Mouse (Mus musculus): Measurements from ENCODE around the gene Cbl. TPM values are rescaled to one million over a fixed set of nuclear protein-coding genes. Genes with fewer than 3 reads are reported as not detected.

Gene Cbl
- polyA plus RNA-seq, 1 experiment from 2014 or later = 16.4 TPM

GRCm38 (mm10) chr9:44238501-44239190 is 4.8 kb upstream of the Cbl start:
- H3K4me2 ChIP-seq (ENCODE audit: low read depth, low read length) = no peak overlapping the region
- DNase-seq (ENCODE audit: low spot score) (no peak), ATAC-seq (replicated peaks; ENCODE audit: insufficient number of reproducible peaks, low FRiP score, low TSS enrichment, low read depth) (no peak)
- WGBS = 78% methylated on average over 17 of the region's 17 CpGs
- no peak overlapping the region for H3K4me3 ChIP-seq (ENCODE audit: low read depth, low read length)
- H3K27ac ChIP-seq (replicated peaks; ENCODE audit: low read depth, low read length) = no peak overlapping the region
- no peaks in the 10 kb centered on the region for H3K36me3 ChIP-seq (replicated peaks; ENCODE audit: control insufficient read depth, insufficient read depth, low read depth, low read length)
- H3K9me3 ChIP-seq (replicated peaks; ENCODE audit: control insufficient read depth, low read length) = no peaks in the 10 kb centered on the region
- no peak overlapping the region for H3K9ac ChIP-seq (replicated peaks; ENCODE audit: low read length)
- H3K27me3 ChIP-seq (ENCODE audit: control insufficient read depth, insufficient read depth, low read length) = no peaks in the 10 kb centered on the region
- no peaks in the 10 kb centered on the region for H3K4me1 ChIP-seq (ENCODE audit: control insufficient read depth, insufficient read depth, low read length)

GRCm38 (mm10) chr9:44237128-44237527 is 3.3 kb upstream of the Cbl start:
- ATAC-seq (replicated peaks; ENCODE audit: insufficient number of reproducible peaks, low FRiP score, low TSS enrichment, low read depth) = no peak
- H3K4me1 ChIP-seq (ENCODE audit: control insufficient read depth, insufficient read depth, low read length) = no peaks in the 10 kb centered on the region
- H3K9me3 ChIP-seq (replicated peaks; ENCODE audit: control insufficient read depth, low read length) = no peaks in the 10 kb centered on the region
- no peak overlapping the region for H3K9ac ChIP-seq (replicated peaks; ENCODE audit: low read length)
- no peak overlapping the region for H3K4me2 ChIP-seq (ENCODE audit: low read depth, low read length)
- H3K27ac ChIP-seq (replicated peaks; ENCODE audit: low read depth, low read length) = no peak overlapping the region
- no peaks in the 10 kb centered on the region for H3K36me3 ChIP-seq (replicated peaks; ENCODE audit: control insufficient read depth, insufficient read depth, low read depth, low read length)
- no peak for DNase-seq (ENCODE audit: low spot score)
- 53% methylated on average over 4 of the region's 4 CpGs for WGBS
- H3K4me3 ChIP-seq (ENCODE audit: low read depth, low read length) = no peak overlapping the region
- H3K27me3 ChIP-seq (ENCODE audit: control insufficient read depth, insufficient read depth, low read length) = no peaks in the 10 kb centered on the region

GRCm38 (mm10) chr9:44236601-44237000 is 2.8 kb upstream of the Cbl start:
- WGBS = 42% methylated on average over 4 of the region's 4 CpGs
- DNase-seq (ENCODE audit: low spot score) (no peak), ATAC-seq (replicated peaks; ENCODE audit: insufficient number of reproducible peaks, low FRiP score, low TSS enrichment, low read depth) (no peak)
- H3K9me3 ChIP-seq (replicated peaks; ENCODE audit: control insufficient read depth, low read length) = no peaks in the 10 kb centered on the region
- no peaks in the 10 kb centered on the region for H3K27me3 ChIP-seq (ENCODE audit: control insufficient read depth, insufficient read depth, low read length)
- H3K27ac ChIP-seq (replicated peaks; ENCODE audit: low read depth, low read length) = no peak overlapping the region
- H3K4me3 ChIP-seq (ENCODE audit: low read depth, low read length) = no peak overlapping the region
- H3K9ac ChIP-seq (replicated peaks; ENCODE audit: low read length) = no peak overlapping the region
- H3K4me2 ChIP-seq (ENCODE audit: low read depth, low read length) = no peak overlapping the region
- no peaks in the 10 kb centered on the region for H3K4me1 ChIP-seq (ENCODE audit: control insufficient read depth, insufficient read depth, low read length)
- no peaks in the 10 kb centered on the region for H3K36me3 ChIP-seq (replicated peaks; ENCODE audit: control insufficient read depth, insufficient read depth, low read depth, low read length)

GRCm38 (mm10) chr9:44234479-44235427 is 904 bp upstream of the Cbl start:
- Histone ChIP-seq H3K27me3 (ENCODE audit: control insufficient read depth, insufficient read depth, low read length) (no peaks in the 10 kb centered on the region), H3K9ac (replicated peaks; ENCODE audit: low read length) (peak overlapping the region; percentile 28), H3K27ac (replicated peaks; ENCODE audit: low read depth, low read length) (no peak overlapping the region), H3K4me1 (ENCODE audit: control insufficient read depth, insufficient read depth, low read length) (no peaks in the 10 kb centered on the region), H3K4me3 (ENCODE audit: low read depth, low read length) (peak overlapping the region; percentile 89), H3K4me2 (ENCODE audit: low read depth, low read length) (peak overlapping the region; percentile 36), H3K36me3 (replicated peaks; ENCODE audit: control insufficient read depth, insufficient read depth, low read depth, low read length) (no peaks in the 10 kb centered on the region), H3K9me3 (replicated peaks; ENCODE audit: control insufficient read depth, low read length) (no peaks in the 10 kb centered on the region)
- no peak for ATAC-seq (replicated peaks; ENCODE audit: insufficient number of reproducible peaks, low FRiP score, low TSS enrichment, low read depth)
- 24% methylated on average over 19 of the region's 19 CpGs for WGBS
- peak; percentile 47 for DNase-seq (ENCODE audit: low spot score)

GRCm38 (mm10) chr9:44233021-44233801 is 638 bp downstream of the Cbl start:
- under 1% methylated on average over 37 of the region's 40 CpGs for WGBS
- ATAC-seq (replicated peaks; ENCODE audit: insufficient number of reproducible peaks, low FRiP score, low TSS enrichment, low read depth) = peak; percentile 87

GRCm38 (mm10) chr9:44231609-44232008 is 2.2 kb downstream of the Cbl start:
- no peak overlapping the region for H3K9ac ChIP-seq (replicated peaks; ENCODE audit: low read length)
- peak overlapping the region; percentile 2; the same call in 1 of the 2 replicates for H3K4me2 ChIP-seq (ENCODE audit: low read depth, low read length)

More at GRCm38 (mm10) chr9:44233021-44233801, 638 bp downstream of the Cbl start:
- H3K4me3 ChIP-seq (ENCODE audit: low read depth, low read length) = peak overlapping the region; percentile 89
- H3K27me3 ChIP-seq (ENCODE audit: control insufficient read depth, insufficient read depth, low read length) = no peaks in the 10 kb centered on the region
- H3K27ac ChIP-seq (replicated peaks; ENCODE audit: low read depth, low read length) = peak overlapping the region; percentile 88
- no peaks in the 10 kb centered on the region for H3K4me1 ChIP-seq (ENCODE audit: control insufficient read depth, insufficient read depth, low read length)
- H3K9ac ChIP-seq (replicated peaks; ENCODE audit: low read length) = peak overlapping the region; percentile 94
- peak overlapping the region; percentile 55 for H3K4me2 ChIP-seq (ENCODE audit: low read depth, low read length)
- no peaks in the 10 kb centered on the region for H3K36me3 ChIP-seq (replicated peaks; ENCODE audit: control insufficient read depth, insufficient read depth, low read depth, low read length)
- peak; percentile 68 for DNase-seq (ENCODE audit: low spot score)
- H3K9me3 ChIP-seq (replicated peaks; ENCODE audit: control insufficient read depth, low read length) = no peaks in the 10 kb centered on the region

GRCm38 (mm10) chr9:44225993-44226392 is 7.9 kb downstream of the Cbl start:
- H3K27ac ChIP-seq (replicated peaks; ENCODE audit: low read depth, low read length) = no peak overlapping the region
- H3K4me1 ChIP-seq (ENCODE audit: control insufficient read depth, insufficient read depth, low read length) = no peaks in the 10 kb centered on the region
- no peaks in the 10 kb centered on the region for H3K27me3 ChIP-seq (ENCODE audit: control insufficient read depth, insufficient read depth, low read length)
- no peak for DNase-seq (ENCODE audit: low spot score)
- no peak overlapping the region for H3K4me3 ChIP-seq (ENCODE audit: low read depth, low read length)
- no peak overlapping the region for H3K4me2 ChIP-seq (ENCODE audit: low read depth, low read length)
- WGBS = 80% methylated on average over 6 of the region's 6 CpGs
- no peaks in the 10 kb centered on the region for H3K9me3 ChIP-seq (replicated peaks; ENCODE audit: control insufficient read depth, low read length)
- no peak overlapping the region for H3K9ac ChIP-seq (replicated peaks; ENCODE audit: low read length)
- H3K36me3 ChIP-seq (replicated peaks; ENCODE audit: control insufficient read depth, insufficient read depth, low read depth, low read length) = no peaks in the 10 kb centered on the region
- no peak for ATAC-seq (replicated peaks; ENCODE audit: insufficient number of reproducible peaks, low FRiP score, low TSS enrichment, low read depth)

More at GRCm38 (mm10) chr9:44231609-44232008, 2.2 kb downstream of the Cbl start:
- ATAC-seq (replicated peaks; ENCODE audit: insufficient number of reproducible peaks, low FRiP score, low TSS enrichment, low read depth) = no peak
- Histone ChIP-seq H3K4me1 (ENCODE audit: control insufficient read depth, insufficient read depth, low read length) (no peaks in the 10 kb centered on the region), H3K4me3 (ENCODE audit: low read depth, low read length) (no peak overlapping the region), H3K36me3 (replicated peaks; ENCODE audit: control insufficient read depth, insufficient read depth, low read depth, low read length) (no peaks in the 10 kb centered on the region), H3K27me3 (ENCODE audit: control insufficient read depth, insufficient read depth, low read length) (no peaks in the 10 kb centered on the region), H3K27ac (replicated peaks; ENCODE audit: low read depth, low read length) (no peak overlapping the region), H3K9me3 (replicated peaks; ENCODE audit: control insufficient read depth, low read length) (no peaks in the 10 kb centered on the region)
- DNase-seq (ENCODE audit: low spot score) = no peak

Data from embryonic facial prominence, embryonic 11.5 days (tissue).